In genomic region chr11:31770881-31771280, GRCm38 (mm10) we compare ENCODE assay signal across 8 mouse cellular contexts.
DNase-seq lines count a peak whose midpoint lies in the region; ATAC-seq and TF ChIP-seq lines count a peak whose summit lies in the region.

No protein-coding gene starts in this region.

- ATAC-seq in heart, postnatal 0 days (ENCODE audit: insufficient read depth, low read depth): 0 out of 2 replicates have a peak, but pooled peaks have one; percentile 36

- TF ChIP-seq CTCF in heart, postnatal 0 days (IDR thresholded peaks at IDR 0.05; ENCODE audit: low read depth): no peak

- WGBS in heart, postnatal 0 days: 59% methylated on average over 7 of the region's 7 CpGs

- DNase-seq in layer of hippocampus, adult 11-12 months (ENCODE audit: low spot score): peak; percentile 74
- no peak for DNase-seq in layer of hippocampus, adult 9-10 months (ENCODE audit: low spot score)
- DNase-seq in cerebellum, adult 9-11 months: peak; percentile 66
- DNase-seq in heart, postnatal 0 days (ENCODE audit: low spot score): no peak
- peak; percentile 72 to 92 for DNase-seq in left cerebral cortex, postnatal 14 days (ENCODE audit: low spot score in 2 of 2)
- peak; percentile 76 to 87 for DNase-seq in right cerebral cortex, postnatal 10 days (ENCODE audit: low spot score in 2 of 2)
- DNase-seq in ovary, postnatal 36 days (ENCODE audit: low spot score): no peak
- DNase-seq in lung, postnatal 14 days: no peak

- no peak overlapping the region for H3K4me2 ChIP-seq in heart, postnatal 0 days (ENCODE audit: low read depth, low read length)

- TF ChIP-seq EP300 in heart, postnatal 0 days (IDR thresholded peaks at IDR 0.05; ENCODE audit: low read depth): no peak

- no peak overlapping the region for H3K9ac ChIP-seq in heart, postnatal 0 days (replicated peaks; ENCODE audit: low read depth, low read length)

- H3K9me3 ChIP-seq in heart, postnatal 0 days (replicated peaks; ENCODE audit: control insufficient read depth, low read length): no peaks in the 10 kb centered on the region

- H3K4me1 ChIP-seq in heart, postnatal 0 days (ENCODE audit: control insufficient read depth, insufficient read depth): peaks cover 13% of the 10 kb centered on the region; the same call in 1 of the 2 replicates

- peak overlapping the region; percentile 46 for H3K27ac ChIP-seq in heart, postnatal 0 days (ENCODE audit: low read depth)

- no peaks in the 10 kb centered on the region for H3K36me3 ChIP-seq in heart, postnatal 0 days (replicated peaks; ENCODE audit: control insufficient read depth, insufficient read depth, low read length)

- no peaks in the 10 kb centered on the region for H3K27me3 ChIP-seq in heart, postnatal 0 days (ENCODE audit: control insufficient read depth, insufficient read depth, low read length)

- H3K4me3 ChIP-seq in heart, postnatal 0 days (ENCODE audit: low read depth, low read length): no peak overlapping the region

- intact Hi-C loops in left cerebral cortex, postnatal 14 days (cut with DNase I): no loop called here

Comparison
In these comparisons a context has a peak if more than half of its experiments do, and no peak if none do; other contexts are left out.
1. DNase-seq: peak in layer of hippocampus, adult 11-12 months (single experiment), cerebellum, adult 9-11 months (single experiment), left cerebral cortex, postnatal 14 days (2 of 2) and right cerebral cortex, postnatal 10 days (2 of 2); none in layer of hippocampus, adult 9-10 months (single experiment), heart, postnatal 0 days (single experiment), ovary, postnatal 36 days (single experiment) and lung, postnatal 14 days (single experiment).